Mouse (Mus musculus) lung, postnatal 0 days (tissue): ENCODE measurements around the gene Stradb.

Experiments used
- CTCF ChIP-seq: IDR thresholded peaks from 2 replicates; pipeline ENCODE4 v1.5.1; 2016; ENCODE audit warnings: antibody characterized with exemption, mild to moderate bottlenecking
- EP300 ChIP-seq: IDR thresholded peaks from 2 replicates; pipeline ENCODE4 v1.6.1; 2016; ENCODE audit warnings: antibody characterized with exemption, mild to moderate bottlenecking, control low read depth

DNA sequence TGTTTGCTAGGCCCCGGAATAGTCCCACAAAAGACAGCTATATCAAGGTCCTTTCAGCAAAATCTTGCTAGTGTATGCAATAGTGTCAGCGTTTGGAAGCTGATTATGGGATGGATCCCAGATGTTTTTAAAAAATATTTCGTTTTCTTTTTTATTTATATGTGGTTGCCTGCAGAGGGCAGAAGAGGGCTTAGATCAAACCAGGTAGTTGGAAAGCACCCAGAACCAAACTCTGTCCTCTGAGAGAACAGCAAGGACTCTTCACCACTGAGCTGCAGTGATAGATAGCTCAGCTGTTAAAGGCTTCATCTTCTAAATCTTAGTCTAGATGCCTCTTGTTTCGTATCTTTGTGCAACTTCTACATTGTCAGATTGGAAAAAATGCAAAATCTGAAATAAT lies 35.9 kb downstream of the Stradb start:
- TF ChIP-seq CTCF (peak; percentile 54), EP300 (no peak)
